Mouse (Mus musculus) testis, postnatal 10 days (tissue): Measurements from ENCODE around the gene Parp8.
"Not testable (repeated sequence)": the region's sequence is repeated elsewhere in the genome, so short reads cannot be mapped to it uniquely, and the experiment has no call there.

Experiments
- DNase-seq: peaks from one replicate; pipeline ENCODE4 v3.0.0; 2021; ENCODE audit warnings: low spot score

Gene Parp8

DNA sequence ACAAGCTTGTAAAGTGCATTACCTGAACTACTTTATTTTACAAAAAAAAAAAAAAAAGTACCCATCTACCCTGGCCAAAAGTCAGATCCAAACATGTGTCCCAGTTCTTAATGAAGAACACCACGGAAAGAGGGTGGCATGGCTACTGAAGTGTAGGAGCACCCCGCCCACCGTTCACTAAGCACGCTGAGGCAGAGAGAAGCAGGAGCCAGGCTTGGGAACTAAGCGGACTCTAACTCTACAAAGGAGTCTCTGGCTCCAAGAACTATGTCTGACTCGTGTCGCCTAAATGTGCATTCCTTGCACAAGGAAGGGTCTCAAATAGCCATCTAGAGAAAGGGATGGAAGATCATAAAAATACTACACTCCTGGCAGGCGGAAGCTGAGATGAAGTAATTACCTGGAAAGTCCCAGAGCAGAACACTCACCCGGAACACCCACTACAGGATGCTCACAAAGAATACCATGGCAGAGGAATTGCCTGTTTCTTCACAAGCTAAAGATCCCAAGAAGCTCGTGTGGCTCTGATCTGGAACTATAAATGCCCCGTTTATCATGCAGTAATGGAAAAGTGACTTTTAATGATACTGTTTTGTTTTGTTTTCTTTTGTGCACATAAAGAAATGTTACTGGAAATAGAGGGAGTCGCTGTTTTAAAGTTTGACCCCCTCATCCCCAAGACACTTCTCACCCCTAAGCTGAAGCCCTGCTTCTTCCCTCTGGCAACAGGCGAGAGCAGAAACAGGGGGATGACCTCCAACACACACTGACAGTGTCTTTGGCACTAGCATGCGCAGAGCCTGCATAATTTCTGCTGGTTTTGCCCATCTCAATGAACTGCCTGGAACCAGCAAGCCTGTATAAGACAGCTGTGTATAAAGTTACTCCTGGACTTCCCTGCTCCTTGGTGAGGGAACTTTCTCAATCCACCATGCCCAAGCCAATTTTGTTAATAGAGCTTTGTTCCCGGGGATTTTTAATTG is 62.6 kb downstream of the Parp8 start:
- DNase-seq: no peak

DNA sequence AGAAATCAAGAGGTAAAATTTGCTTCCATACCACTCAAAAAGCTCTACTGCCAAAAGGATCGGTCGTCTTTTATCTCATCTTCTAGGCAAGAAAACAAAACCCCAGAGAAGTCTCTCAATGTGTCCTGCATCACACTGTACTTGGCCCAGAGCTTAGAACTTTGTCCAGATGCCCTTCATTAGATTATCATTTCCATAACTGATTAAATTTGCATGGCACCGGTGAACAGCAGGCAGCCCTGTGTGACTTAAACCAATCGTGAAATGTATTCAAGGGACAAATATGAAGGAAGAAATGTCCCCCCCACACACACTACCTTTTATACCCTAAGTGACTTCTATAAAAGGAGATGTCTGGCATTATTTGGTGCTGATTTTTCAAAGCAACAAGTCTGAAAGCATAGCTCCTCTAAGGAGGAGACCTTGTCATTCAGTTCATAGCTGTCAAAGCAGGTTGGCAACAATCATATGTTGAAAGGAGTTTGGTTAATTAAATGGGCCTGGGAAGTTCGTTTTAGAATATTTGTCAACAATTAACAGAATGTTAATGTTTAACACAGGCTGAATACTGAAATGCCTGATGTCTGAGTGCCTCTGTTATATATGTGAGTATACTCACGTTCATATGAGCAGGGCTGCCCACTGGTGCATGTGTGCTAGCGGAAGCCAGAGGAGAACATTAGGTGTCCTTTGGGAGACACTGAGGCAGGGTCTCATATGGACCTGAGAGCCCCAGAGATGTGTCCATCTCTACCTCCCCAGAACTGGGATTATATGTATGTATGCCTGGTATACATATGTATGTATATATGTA is 66.4 kb downstream of the Parp8 start:
- DNase-seq: no peak

DNA sequence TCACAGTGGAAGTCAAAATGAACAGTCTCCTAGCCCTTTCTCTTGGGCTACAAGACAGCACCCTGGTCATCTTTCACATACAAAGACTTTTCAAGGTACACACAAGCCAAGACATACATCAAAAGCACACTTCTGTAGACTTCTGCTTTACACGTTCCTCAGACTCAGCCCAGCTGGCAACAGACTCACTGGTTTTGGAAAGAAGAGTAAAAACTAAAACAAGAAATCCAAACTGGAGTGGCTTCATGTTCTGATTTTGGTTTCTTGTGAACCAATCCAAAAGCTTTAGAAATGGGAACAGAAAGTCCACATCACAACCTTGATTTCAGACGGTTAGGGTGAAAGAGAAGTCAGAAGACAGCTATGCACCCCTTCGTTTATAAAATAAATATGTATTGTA is 67.8 kb downstream of the Parp8 start:
- no peak for DNase-seq

DNA sequence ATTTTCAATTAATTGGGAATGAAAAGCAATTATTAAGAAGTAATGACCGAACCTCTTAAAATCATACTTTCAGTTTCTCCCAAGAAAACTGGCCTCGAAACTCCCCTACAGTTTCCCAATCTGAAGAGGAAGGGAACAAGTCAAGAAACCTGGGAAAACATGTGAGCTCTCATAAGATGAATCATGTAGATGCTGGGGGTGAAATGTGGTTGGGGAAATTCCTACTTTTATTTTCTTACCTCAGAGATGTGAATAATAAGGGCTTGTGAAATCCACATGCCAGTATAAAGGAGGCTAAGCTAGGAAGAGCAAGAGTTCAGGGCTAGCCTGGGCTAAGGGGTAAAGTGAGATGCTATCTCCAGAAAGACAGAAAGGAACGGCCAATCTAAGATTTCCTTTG is 74.0 kb downstream of the Parp8 start:
- no peak for DNase-seq

DNA sequence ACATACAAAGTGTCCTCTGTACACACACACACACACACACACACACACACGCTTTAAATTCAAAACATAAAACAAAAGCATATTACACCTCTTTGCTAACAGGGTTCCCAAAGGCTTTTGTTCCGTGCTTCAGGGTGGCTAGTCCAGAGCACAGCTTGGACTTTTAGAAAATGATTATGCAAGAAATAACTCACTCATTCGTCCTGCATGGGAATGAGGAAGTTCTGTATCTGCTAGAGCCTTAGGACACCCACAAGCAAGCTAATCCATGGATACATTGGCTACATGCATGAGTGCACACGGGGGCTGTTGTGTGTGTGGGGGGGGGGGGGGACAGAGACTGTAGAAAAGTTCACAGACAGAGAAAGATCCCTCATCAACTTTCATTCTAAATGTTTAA is 75.8 kb downstream of the Parp8 start:
- no peak for DNase-seq

DNA sequence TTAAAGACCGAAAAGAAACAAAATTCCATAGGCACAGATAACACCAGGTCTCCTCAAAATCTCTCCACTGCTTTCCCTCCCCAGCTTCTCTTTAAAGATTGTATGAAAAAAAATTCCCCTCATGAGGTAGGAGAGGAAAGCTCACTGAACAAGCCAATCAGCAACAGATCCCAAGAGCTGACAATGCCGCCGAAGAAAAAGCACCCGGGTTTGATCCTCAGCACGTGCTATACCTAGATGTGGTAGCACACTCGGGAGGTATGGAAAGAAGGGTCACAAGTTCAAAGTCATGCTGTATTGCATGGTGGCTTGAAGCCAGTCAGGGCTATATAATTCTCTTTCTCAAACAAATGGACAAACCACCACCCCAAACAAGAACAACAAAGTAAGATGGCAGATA is 76.3 kb downstream of the Parp8 start:
- DNase-seq: no peak

DNA sequence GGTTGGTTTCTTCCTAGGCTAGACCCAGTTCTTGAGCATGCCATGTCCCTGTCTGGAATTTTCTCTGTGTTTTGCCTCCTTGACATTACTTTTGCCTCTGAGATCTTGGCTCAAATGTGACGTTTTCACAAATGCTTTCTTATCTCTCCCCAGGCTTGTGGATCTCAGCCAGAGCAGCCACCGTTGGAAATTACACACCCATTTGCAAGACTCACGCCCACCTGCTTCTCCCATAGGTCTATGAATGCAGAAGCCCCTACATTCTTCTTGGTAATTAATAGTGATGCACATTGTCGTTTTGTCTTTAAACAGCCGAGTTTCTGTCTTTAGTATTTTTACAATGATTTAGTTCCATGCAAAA is 77.1 kb downstream of the Parp8 start:
- no peak for DNase-seq

DNA sequence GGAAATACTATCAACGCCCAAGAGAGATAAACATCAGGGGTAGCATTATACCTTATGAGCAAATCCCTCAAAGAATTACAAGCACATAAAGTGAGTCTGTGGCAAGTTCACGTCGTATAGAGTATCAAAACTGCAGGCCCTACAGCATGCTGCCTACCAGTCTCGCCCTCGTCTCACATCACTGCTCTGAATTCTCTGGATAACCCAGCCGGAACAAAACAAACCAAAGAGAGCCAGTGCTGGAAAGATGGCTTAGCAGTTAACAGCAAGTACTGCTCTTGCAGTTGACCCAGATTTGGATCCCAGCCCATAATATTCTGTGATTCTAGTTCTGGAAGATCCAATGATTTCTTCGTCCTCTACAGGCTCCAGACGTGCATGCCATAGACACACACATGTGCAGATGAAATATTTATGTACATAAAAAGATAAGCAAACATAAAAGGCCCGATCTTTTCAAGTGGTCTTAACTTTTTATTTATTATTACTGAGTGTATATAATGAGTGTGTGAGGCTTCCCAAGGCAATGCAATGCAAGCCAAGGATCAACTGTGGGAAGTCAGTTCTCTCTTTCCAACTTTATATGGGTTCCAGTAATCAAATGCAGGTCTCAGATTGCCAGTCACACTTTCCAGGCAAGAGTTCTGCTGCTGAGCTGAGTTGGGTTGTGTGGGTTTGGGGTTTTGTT is 77.6 kb downstream of the Parp8 start:
- DNase-seq: no peak

DNA sequence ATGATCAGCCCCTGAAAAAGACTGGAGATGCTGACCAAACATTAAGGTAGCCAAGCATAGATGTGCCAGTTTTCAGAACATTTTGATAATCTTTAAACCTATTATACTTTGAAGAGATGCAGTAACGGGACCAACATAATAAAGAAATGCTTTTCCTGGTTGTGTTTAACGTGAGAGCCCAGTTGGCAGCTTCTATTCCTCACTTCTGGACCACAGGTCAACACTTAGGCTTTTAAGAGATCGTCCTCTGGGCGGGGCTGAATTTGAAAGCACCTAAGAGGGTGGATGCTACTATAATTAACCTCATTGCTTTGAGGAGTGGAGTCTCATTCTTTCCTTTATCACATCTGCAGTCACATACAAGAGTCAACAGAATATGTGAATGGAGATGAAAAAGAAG is 78.8 kb downstream of the Parp8 start:
- no peak for DNase-seq

DNA sequence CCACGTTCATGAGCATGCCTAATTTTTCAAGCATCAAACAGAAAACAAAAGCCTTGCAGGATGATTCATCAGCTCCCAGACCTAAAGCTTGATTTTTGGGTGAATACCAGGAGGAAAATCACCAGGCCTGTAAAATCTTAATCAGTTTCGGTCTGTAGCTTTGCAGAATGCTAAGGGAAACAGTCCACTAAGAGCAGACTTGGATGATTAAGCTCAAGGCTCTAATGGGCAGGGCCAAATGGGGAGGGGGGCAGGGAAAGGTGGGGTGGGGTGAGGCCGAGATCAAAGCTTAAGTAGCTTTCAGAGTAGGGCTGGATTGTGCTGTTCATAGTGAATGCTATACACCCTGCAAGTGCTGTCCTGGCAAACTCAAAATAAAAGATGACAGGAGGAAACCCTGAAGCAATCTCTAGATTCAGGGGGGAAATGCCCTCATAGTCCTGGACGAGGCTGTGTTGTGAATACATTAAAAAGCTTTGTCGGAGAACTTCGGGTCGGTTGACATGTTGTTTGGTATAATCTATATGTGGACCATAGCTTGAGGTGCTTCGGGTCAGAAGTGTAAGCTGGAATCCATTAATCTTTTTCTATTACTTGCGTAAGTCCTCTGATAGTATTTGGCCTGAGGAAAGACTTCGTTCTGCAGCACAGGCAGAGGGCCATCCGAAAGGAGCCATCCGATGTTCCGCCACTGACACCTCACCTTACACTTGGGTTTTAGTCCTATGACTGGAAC is 83.9 kb downstream of the Parp8 start:
- DNase-seq: no peak

DNA sequence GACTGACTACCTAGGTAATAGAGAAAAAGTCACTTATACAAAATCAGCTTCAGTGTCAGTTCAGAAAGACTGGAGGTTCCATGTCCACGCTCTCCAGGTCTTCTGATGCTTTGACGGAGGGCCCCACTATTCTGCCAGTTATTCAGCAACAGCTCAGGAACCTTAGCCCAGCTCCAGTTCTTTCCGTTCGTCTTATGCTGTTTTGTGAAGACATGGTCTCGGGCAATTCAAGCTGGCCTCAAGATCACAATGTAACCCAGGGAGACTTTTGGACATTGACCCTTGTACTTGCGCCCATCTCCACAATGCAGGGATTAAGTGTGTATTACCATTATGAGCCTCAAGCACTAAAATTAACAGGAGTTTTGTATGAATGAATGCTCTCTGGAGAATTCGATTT is 84.6 kb downstream of the Parp8 start:
- DNase-seq: no peak

DNA sequence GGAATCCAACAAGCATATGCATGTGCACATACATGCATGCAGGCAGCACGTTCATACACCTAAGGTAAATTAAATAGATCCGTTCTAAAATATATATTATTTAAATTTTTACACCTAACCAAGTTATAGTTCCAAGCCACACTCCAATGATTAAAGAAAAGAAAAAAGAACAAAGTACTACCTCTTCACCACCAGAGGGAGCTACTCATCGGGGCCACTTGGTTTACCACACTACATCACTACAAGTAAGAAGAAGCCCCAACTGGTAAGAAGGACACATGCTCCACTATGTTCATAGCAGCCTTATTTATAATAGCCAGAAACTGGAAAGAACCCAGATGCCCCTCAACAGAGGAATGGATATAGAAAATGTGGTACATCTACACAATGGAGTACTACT is 88.3 kb downstream of the Parp8 start:
- DNase-seq: not testable (repeated sequence)

DNA sequence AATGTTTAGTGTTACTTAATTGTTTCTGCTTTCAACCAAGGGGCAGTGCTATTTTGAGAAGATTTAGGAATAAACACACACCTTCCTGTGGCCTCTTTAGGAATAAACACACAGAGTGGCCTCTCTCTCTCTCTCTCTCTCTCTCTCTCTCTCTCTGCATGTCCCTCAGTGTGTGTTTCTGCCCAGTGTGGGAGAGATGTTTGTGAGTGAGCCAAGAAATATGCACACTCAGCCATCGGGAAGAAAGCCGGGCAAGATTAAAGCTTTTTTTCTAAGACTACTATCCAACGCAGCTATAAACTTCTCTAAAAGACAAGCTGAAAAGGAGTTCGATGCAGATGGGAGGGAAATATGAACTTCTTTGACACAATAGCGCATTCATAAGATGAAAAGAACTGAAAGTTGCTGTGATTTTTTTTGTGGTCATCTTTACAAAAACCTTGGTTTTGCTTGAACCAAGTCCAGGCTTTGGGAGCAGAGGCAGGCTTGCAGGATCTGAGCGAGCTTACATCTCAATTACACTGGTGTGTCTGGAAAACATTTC is 107.9 kb downstream of the Parp8 start:
- no peak for DNase-seq

DNA sequence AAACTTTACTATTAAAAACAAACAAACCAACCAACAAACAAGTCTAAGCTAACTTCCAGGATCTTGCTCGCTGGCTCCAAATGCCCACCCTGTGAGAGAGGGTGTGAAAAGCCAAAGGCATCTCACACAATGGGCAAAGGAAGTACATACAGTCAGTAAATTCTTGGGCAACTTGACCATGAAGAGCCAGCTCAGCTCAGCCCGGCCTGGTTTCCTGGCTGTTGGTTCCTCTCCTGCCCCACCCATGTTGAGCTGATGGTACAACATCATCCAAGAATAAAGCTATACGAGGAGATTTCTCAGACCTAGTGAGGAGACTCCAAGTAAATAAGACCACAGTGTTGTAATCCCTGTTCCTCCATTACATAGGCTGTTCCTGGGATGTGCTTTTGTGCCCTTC is 117.1 kb downstream of the Parp8 start:
- no peak for DNase-seq

DNA sequence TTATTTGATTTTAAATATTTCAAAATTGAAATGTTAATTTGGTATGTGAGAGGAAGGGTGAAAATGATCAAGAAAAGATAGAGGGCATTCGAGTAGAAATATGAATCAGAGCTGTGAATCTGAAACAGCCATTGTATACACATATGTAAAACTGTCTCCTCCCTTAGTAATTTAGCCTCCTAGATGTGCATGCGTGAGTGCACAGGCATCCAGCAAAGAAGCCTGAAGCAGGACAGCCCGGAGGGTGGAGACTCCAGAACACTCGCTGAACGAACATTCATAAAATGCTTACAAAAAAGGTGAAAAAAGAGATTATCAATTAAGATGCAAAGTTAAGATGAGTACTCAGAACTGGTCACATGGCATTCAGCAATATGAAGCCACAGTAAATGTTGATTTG is 121.9 kb downstream of the Parp8 start:
- no peak for DNase-seq

DNA sequence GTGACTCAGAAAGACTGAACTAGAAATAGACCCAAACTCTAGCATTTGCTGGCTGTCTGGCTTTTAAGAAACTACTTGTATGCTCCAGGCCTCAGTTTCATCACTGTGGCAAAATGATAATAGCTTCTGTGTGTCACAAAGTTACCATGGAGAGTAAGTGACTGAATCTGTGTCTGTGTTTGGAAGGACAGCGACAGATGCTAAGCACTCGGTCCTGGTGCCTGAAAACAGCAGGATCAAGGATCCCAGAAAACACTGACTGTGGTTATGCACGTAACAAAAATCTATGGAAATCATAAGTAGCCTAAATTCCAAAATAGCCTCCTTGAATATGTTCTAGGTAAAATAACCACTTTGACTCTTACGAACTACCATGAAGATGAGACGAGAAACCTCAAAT is 126.9 kb downstream of the Parp8 start:
- DNase-seq: no peak

DNA sequence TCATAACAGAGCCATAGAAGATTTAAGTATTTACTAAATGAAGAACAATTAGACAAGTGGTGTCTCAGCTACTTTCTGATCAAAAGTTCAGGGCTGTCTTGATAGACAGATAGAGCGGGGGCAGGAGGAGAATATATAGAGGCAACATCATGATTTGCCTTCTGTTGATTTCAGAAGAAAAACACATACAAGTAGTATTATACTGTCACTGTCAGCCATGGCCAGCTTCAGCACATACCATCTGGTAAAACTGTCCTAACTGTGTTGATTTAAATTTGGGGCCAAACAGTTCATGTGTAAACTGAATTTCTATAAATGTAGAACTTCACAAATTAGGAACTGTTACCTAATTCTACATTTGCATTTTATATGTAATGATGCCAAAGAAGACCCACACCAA is 127.6 kb downstream of the Parp8 start:
- DNase-seq: no peak

DNA sequence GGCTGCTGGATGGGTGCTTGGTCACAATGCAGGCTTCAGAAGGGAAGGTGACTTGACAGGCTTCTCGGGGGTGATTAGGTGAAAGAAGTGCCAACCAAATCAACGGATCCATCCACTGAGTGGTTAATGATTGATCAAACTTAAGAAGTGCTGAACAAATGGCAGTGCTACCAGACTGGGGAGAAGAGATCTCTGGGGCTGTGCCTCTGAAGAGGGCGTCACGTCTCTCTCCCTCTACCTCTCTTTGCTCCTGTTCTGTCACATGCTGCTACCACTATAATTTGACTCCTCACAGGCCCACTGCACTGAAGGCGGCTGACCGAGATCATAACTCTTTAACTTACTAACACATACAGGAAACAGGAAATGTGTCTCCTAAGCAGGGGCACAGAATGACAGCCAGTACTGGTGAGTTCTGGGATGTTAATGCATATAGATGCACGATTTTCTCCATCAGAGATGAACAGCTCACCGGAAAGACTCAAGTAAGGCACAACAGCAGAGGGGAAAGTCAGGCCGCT is 140.9 kb downstream of the Parp8 start:
- no peak for DNase-seq

DNA sequence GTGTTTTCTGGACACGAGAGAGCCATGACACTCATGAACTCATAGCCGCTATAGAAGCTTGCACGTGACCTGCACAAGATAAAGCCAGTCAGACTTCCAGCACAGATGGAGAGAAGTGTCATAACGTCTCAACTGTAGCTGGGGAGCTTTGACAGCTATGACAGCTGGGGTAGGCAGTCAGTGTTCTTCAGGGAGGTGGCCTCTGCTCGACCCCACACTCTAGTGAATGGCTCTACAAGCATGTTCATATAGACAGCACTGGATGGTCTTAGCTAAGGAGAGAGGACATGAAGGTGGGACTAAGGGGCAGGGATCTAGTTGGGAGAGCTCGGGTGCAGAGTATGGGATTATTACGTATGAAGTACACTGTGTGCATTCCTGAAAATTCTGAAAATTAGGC is 143.1 kb downstream of the Parp8 start:
- DNase-seq: no peak

DNA sequence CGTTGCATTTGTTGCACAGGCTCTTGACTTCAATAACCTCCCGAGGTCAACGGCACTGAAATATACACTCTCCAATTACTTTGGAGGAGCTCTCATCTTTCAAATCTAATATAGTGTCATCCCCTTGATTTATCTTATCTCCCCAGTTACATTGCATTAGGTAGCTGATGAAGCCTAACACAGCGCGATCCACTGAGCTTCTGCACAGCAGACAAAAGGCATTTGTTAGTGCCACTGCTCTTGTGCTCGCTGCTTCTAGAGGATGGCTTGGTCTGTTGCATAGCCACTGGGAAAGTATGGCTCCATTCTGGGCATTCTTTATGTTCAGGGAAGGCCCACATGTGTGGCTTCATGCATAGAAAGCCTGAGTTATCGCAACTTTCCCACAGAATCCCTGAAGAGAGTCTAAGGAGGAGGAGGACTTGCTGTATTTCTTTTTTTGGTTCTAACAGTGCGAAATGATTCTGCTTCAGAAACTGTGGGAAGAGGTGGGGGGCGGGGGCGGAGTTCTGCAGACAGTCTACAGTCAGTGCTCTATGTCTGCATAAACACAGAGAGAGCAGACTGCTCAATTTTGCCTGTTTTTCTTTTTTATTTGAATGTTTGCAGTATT is 145.7 kb downstream of the Parp8 start:
- DNase-seq: no peak

DNA sequence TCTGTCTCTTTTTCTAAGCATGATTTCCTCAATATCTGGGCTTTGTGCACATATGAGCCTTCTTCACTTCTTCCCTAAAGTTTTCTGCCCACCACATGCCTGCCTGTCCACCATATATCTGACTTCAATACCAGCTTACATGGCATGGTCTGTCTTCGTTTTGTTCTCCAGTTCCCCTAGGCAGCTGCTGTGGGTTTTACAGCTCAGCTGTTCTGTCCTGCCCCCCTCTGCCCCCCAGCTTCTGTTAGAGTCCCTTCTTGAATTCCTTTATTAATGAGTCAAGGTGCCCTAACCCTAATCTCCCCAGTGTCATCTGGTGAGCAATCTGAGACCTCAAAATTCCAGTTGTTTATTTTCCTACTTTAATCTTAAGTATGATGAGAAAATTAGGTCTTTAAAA is 155.1 kb downstream of the Parp8 start:
- DNase-seq: no peak
